21 mouse cellular contexts compared by ENCODE assay signal in genomic region chr2:166625219-166625618, GRCm38 (mm10).
DNase-seq lines count a peak whose midpoint lies in the region; ATAC-seq and TF ChIP-seq lines count a peak whose summit lies in the region.
"Had no signal": no experiment of that assay in that cellular context is flagged by ENCODE, and none has a peak within 500 bp of the region (broad histone marks: within the 10 kb centered on the region; RNA-seq: fewer than 3 reads in every experiment).

No protein-coding gene starts in this region.

- H3K27ac ChIP-seq in midbrain, postnatal 0 days (ENCODE audit: low read depth, low read length): no peak overlapping the region
- no peak overlapping the region for H3K27ac ChIP-seq in midbrain, embryonic 15.5 days
- no peak overlapping the region for H3K27ac ChIP-seq in MEL (ENCODE audit: control insufficient read depth, low read depth, low read length)
- H3K27ac ChIP-seq: forebrain, embryonic 13.5 days; heart, embryonic 13.5 days; hindbrain, postnatal 0 days; limb, embryonic 12.5 days; liver, embryonic 13.5 days; lung, embryonic 15.5 days had no signal

- H3K36me3 ChIP-seq in midbrain, postnatal 0 days (ENCODE audit: insufficient read depth, low read length): no peaks in the 10 kb centered on the region
- H3K36me3 ChIP-seq in midbrain, embryonic 15.5 days (replicated peaks): no peaks in the 10 kb centered on the region
- peaks cover 0 to 14% of the 10 kb centered on the region in 2 experiments; a peak in 2 of 4 replicates for H3K36me3 ChIP-seq in MEL (ENCODE audit: control insufficient read depth in 1 of 2, insufficient read depth in 2 of 2, low read length in 2 of 2)
- H3K36me3 ChIP-seq: lung, embryonic 15.5 days had no signal

- H3K27me3 ChIP-seq in midbrain, postnatal 0 days (ENCODE audit: insufficient read depth, low read length): no peaks in the 10 kb centered on the region
- no peaks in the 10 kb centered on the region for H3K27me3 ChIP-seq in midbrain, embryonic 15.5 days (replicated peaks)
- no peaks in the 10 kb centered on the region for H3K27me3 ChIP-seq in MEL (ENCODE audit: control insufficient read depth in 1 of 2, insufficient read depth in 2 of 2, low read length in 2 of 2)
- H3K27me3 ChIP-seq: forebrain, embryonic 13.5 days; heart, embryonic 13.5 days; limb, embryonic 12.5 days; liver, embryonic 13.5 days; lung, embryonic 15.5 days had no signal

- TF ChIP-seq RAD21 in MEL (IDR thresholded peaks at IDR 0.05; ENCODE audit: low read depth, low read length): no peak

- H3K4me2 ChIP-seq in midbrain, postnatal 0 days (ENCODE audit: low read depth, low read length, poor library complexity, severe bottlenecking): no peak overlapping the region
- no peak overlapping the region for H3K4me2 ChIP-seq in midbrain, embryonic 15.5 days
- H3K4me2 ChIP-seq: forebrain, embryonic 13.5 days; heart, embryonic 13.5 days; limb, embryonic 12.5 days; liver, embryonic 13.5 days; lung, embryonic 15.5 days had no signal

- no peaks in the 10 kb centered on the region for H3K79me2 ChIP-seq in MEL (ENCODE audit: control insufficient read depth, insufficient read depth, low read length, poor library complexity)

- DNase-seq in midbrain, postnatal 0 days (ENCODE audit: low spot score): peak; percentile 35
- peak; percentile 57 to 65 for DNase-seq in B cell, adult 2 months
- DNase-seq in MEL (ENCODE audit: low read depth, low spot score): peak; percentile 76
- DNase-seq in adrenal gland, postnatal 14 days: no peak
- no peak for DNase-seq in kidney, postnatal 10 days
- DNase-seq in cerebellum, adult 11 months: no peak
- DNase-seq: cerebellum, postnatal 25 days; heart, postnatal 36 days; kidney, adult 18-20 months; kidney, postnatal 14 days; layer of hippocampus, adult 9-11 months; liver, embryonic 13.5 days; thymus, adult 18-20 months had no signal

- TF ChIP-seq EP300 in MEL (IDR thresholded peaks at IDR 0.05; ENCODE audit: low read depth in 1 of 2, low read length in 2 of 2): peak; percentile 31 to 49; a peak in 3 of 4 replicates

- TF ChIP-seq POLR2A in MEL (IDR thresholded peaks at IDR 0.05; ENCODE audit: control insufficient read depth in 1 of 2, insufficient read depth in 1 of 2, low read depth in 1 of 2, low read length in 2 of 2, poor library complexity in 1 of 2): no peak

- no peak for ATAC-seq in midbrain, postnatal 0 days (ENCODE audit: low FRiP score)
- ATAC-seq in midbrain, embryonic 15.5 days (replicated peaks): no peak; the same call in 1 of the 2 replicates
- peak; percentile 10; the same call in 1 of the 2 replicates for ATAC-seq in monocyte, adult 5-6 weeks (replicated peaks; ENCODE audit: insufficient number of reproducible peaks, low FRiP score, low TSS enrichment, poor library complexity, severe bottlenecking)
- ATAC-seq: forebrain, embryonic 13.5 days; hindbrain, postnatal 0 days had no signal

- no peak overlapping the region for H3K4me3 ChIP-seq in midbrain, postnatal 0 days (ENCODE audit: low read depth, low read length)
- H3K4me3 ChIP-seq in midbrain, embryonic 15.5 days: no peak overlapping the region
- no peak overlapping the region for H3K4me3 ChIP-seq in MEL (ENCODE audit: control insufficient read depth in 1 of 2, insufficient read depth in 1 of 2, low read depth in 2 of 2, low read length in 2 of 2)
- H3K4me3 ChIP-seq: forebrain, embryonic 13.5 days; heart, embryonic 13.5 days; limb, embryonic 12.5 days; liver, embryonic 13.5 days; lung, embryonic 15.5 days; megakaryocyte, embryonic 14.5 days had no signal

- H3K4me1 ChIP-seq in midbrain, postnatal 0 days (ENCODE audit: insufficient read depth, low read length): no peaks in the 10 kb centered on the region
- H3K4me1 ChIP-seq in midbrain, embryonic 15.5 days: peaks cover 14% of the 10 kb centered on the region
- peaks cover 0 to 18% of the 10 kb centered on the region in 2 experiments; a peak in 2 of 4 replicates for H3K4me1 ChIP-seq in MEL (ENCODE audit: control insufficient read depth in 1 of 2, insufficient read depth in 2 of 2, low read length in 2 of 2)

- no peak overlapping the region for H3K9ac ChIP-seq in midbrain, postnatal 0 days (replicated peaks; ENCODE audit: low read length, poor library complexity, severe bottlenecking)
- H3K9ac ChIP-seq in midbrain, embryonic 15.5 days: no peak overlapping the region
- no peak overlapping the region for H3K9ac ChIP-seq in MEL (ENCODE audit: control insufficient read depth, low read depth, low read length, poor library complexity, severe bottlenecking)
- H3K9ac ChIP-seq: forebrain, embryonic 13.5 days; heart, embryonic 13.5 days; limb, embryonic 12.5 days; liver, embryonic 13.5 days; lung, embryonic 15.5 days had no signal

- 58% methylated on average over 11 of the region's 11 CpGs for WGBS in midbrain, postnatal 0 days
- WGBS in midbrain, embryonic 15.5 days: 69% methylated on average over 11 of the region's 11 CpGs

- no peaks in the 10 kb centered on the region for H3K9me3 ChIP-seq in midbrain, postnatal 0 days (ENCODE audit: low read length)
- H3K9me3 ChIP-seq in midbrain, embryonic 15.5 days: no peaks in the 10 kb centered on the region
- H3K9me3 ChIP-seq in MEL (replicated peaks; ENCODE audit: insufficient read depth, low read length): no peaks in the 10 kb centered on the region
- H3K9me3 ChIP-seq: forebrain, embryonic 13.5 days; heart, embryonic 13.5 days; liver, embryonic 13.5 days; lung, embryonic 15.5 days had no signal

- TF ChIP-seq CTCF in midbrain, postnatal 0 days (IDR thresholded peaks at IDR 0.05): no peak
- TF ChIP-seq CTCF in MEL (IDR thresholded peaks at IDR 0.05 in 2 of 3, conservative IDR thresholded peaks at IDR 0.05 in 1 of 3; ENCODE audit: control insufficient read depth in 1 of 3, insufficient read depth in 1 of 3, low read depth in 2 of 3, low read length in 3 of 3, poor library complexity in 1 of 3, severe bottlenecking in 1 of 3): no peak

TF ChIP-seq in MEL, 35 proteins besides CTCF, POLR2A, EP300 and RAD21:
- TF ChIP-seq RCOR1 (IDR thresholded peaks at IDR 0.05; ENCODE audit: low read depth, low read length) (0 out of 2 replicates have a peak, but pooled peaks have one; percentile 31), MYC (IDR thresholded peaks at IDR 0.05; ENCODE audit: low read depth, low read length) (no peak), USF1 (IDR thresholded peaks at IDR 0.05; ENCODE audit: low read depth, low read length) (no peak), MYB (IDR thresholded peaks at IDR 0.05; ENCODE audit: low read depth, low read length) (no peak), ZC3H11A (IDR thresholded peaks at IDR 0.05; ENCODE audit: low read depth, low read length) (no peak), TCF12 (IDR thresholded peaks at IDR 0.05; ENCODE audit: low read depth, low read length) (peak; percentile 16; the same call in 1 of the 2 replicates), GATA1 (IDR thresholded peaks at IDR 0.05; ENCODE audit: low read depth, low read length) (peak; percentile 42; the same call in 1 of the 2 replicates), POLR2AphosphoS2 (IDR thresholded peaks at IDR 0.05; ENCODE audit: low read length) (no peak), MAZ (IDR thresholded peaks at IDR 0.05; ENCODE audit: low read depth, low read length) (no peak), GABPA (IDR thresholded peaks at IDR 0.05; ENCODE audit: low read depth, low read length) (no peak), KAT2A (conservative IDR thresholded peaks at IDR 0.05; ENCODE audit: low read depth, low read length) (no peak)

Comparison
In these comparisons a context has a peak if more than half of its experiments do, and no peak if none do; other contexts are left out.
1. DNase-seq: peak in midbrain, postnatal 0 days (single experiment), B cell, adult 2 months (2 of 2) and MEL (single experiment); none in adrenal gland, postnatal 14 days (single experiment), kidney, postnatal 10 days (single experiment) and cerebellum, adult 11 months (single experiment).